Mouse (Mus musculus): ENCODE data around the gene Spef1.

DNA sequence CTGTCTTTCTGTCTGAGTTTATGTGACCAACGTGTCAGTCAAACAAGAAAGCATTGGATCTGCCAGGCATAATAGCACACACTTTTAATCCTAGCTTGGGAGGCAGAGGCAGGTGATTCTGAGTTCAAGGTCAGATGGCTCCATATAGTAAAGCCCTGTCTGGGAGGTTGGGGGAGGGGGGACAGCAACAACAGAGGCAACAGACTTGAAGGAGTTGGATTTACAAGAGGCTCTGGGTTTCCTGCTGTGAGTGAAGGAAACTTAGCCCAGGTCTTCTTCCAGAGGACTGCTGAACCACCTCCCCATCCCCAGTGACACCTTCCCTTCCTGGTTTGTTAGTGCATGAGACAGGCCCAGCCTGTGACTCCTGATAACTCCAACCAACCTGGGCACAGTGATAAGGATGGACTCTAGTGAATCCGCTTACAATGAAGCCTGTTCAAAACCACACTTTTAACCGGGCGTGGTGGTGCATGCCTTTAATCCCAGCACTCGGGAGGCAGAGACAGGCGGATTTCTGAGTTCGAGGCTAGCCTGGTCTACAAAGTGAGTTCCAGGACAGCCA is 34.8 kb downstream of the Spef1 start:
- no peak for TF ChIP-seq POLR2A (IDR thresholded peaks at IDR 0.05; ENCODE audit: control insufficient read depth, low read depth, low read length)
- no peak for TF ChIP-seq CTCF (IDR thresholded peaks at IDR 0.05; ENCODE audit: control insufficient read depth, insufficient read depth, insufficient replicate concordance, low read depth, low read length)

Measured in testis, adult 2 months (tissue).